Mouse (Mus musculus): ENCODE measurements around the gene Ctss.

DNA sequence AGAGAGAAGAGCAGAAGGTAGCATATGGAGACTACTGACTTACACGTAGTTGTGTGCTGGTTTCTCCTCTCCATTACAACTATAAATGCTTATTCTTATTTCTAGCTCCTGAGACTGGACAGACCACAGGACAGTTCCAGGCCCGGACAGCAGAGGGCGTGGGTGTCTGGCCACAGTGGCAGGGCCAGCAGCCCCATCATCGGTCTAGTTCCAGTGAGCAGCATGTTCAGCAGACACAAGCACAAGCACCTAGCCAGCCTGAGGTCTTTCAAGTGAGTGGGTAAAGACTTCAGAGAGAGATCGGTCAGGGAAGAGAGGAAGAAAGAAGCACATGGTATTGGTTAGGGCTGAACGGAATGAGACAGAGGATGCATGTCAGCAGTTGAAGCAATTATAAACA, 32.2 kb upstream of the Ctss start:
- TF ChIP-seq CTCF (conservative IDR thresholded peaks at IDR 0.05; ENCODE audit: insufficient read depth, insufficient read length, low read depth, low read length) = peak; percentile 62
- no peak for TF ChIP-seq POLR2A (IDR thresholded peaks at IDR 0.05; ENCODE audit: low read depth, low read length)
